In the genomic region with DNA sequence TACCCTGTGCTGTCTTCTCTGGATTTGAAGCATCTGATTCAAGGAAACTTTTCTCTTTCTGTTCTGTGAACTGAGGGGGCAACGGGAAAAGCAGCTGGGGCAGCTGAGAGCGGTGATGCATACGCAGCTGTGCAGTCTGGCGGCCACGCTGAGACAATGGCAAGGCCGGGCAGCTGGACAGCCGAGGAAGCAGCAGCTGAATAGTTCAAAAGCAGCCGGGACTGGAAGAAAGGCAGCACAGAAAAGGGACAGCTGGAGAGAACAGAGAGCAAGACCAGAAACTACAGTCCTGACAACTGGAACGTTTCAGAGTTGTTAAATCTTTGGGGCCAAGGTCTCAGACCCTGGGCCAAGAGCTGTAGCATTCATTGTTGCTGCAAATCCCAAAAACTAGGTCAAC, we compare ENCODE assay signal across 9 mouse cellular contexts. TPM values are rescaled to one million over a fixed set of nuclear protein-coding genes. Genes with fewer than 3 reads are reported as not detected.
DNase-seq lines count a peak whose midpoint lies in the region; ATAC-seq and TF ChIP-seq lines count a peak whose summit lies in the region.
"Had no signal": no experiment of that assay in that cellular context is flagged by ENCODE, and none has a peak within 500 bp of the region (broad histone marks: within the 10 kb centered on the region; RNA-seq: fewer than 3 reads in every experiment).

No protein-coding gene starts in this region.

- no peak for ATAC-seq in liver, embryonic 11.5 days (replicated peaks; ENCODE audit: low FRiP score)
- no peak for ATAC-seq in embryonic facial prominence, embryonic 13.5 days (ENCODE audit: insufficient number of reproducible peaks, insufficient read depth, low FRiP score, low TSS enrichment, low read depth)
- ATAC-seq in heart, embryonic 15.5 days (replicated peaks; ENCODE audit: insufficient number of reproducible peaks, insufficient read depth, low FRiP score, low read depth): no peak
- peak; percentile 34 for ATAC-seq in midbrain, embryonic 13.5 days

- peak overlapping the region; percentile 5; the same call in 1 of the 2 replicates for H3K4me3 ChIP-seq in liver, embryonic 11.5 days (ENCODE audit: low read depth, low read length)
- no peak overlapping the region for H3K4me3 ChIP-seq in embryonic facial prominence, embryonic 13.5 days
- H3K4me3 ChIP-seq in heart, embryonic 15.5 days: peak overlapping the region; percentile 84
- H3K4me3 ChIP-seq in midbrain, embryonic 13.5 days (replicated peaks): peak overlapping the region; percentile 69
- peak overlapping the region; percentile 98 for H3K4me3 ChIP-seq in testis, adult 2 months (ENCODE audit: control insufficient read depth, low read depth, low read length)

- no peak overlapping the region for H3K9ac ChIP-seq in liver, embryonic 11.5 days (ENCODE audit: low read depth, low read length)
- H3K9ac ChIP-seq in embryonic facial prominence, embryonic 13.5 days: peak overlapping the region; percentile 80; the same call in 1 of the 2 replicates
- H3K9ac ChIP-seq in heart, embryonic 15.5 days: no peak overlapping the region
- peak overlapping the region; percentile 78 for H3K9ac ChIP-seq in midbrain, embryonic 13.5 days (replicated peaks)

- no peaks in the 10 kb centered on the region for H3K27me3 ChIP-seq in liver, embryonic 11.5 days (replicated peaks; ENCODE audit: control insufficient read depth, insufficient read depth, low read length)
- no peaks in the 10 kb centered on the region for H3K27me3 ChIP-seq in embryonic facial prominence, embryonic 13.5 days
- H3K27me3 ChIP-seq in heart, embryonic 15.5 days: no peaks in the 10 kb centered on the region
- no peaks in the 10 kb centered on the region for H3K27me3 ChIP-seq in midbrain, embryonic 13.5 days
- H3K27me3 ChIP-seq in testis, adult 2 months (ENCODE audit: control insufficient read depth, insufficient read depth, low read length): no peaks in the 10 kb centered on the region
- H3K27me3 ChIP-seq: Patski had no signal

- H3K4me1 ChIP-seq in liver, embryonic 11.5 days (replicated peaks; ENCODE audit: control insufficient read depth, insufficient read depth, low read length): peaks cover 5% of the 10 kb centered on the region; the same call in 1 of the 2 replicates
- H3K4me1 ChIP-seq in embryonic facial prominence, embryonic 13.5 days: peaks cover 7% of the 10 kb centered on the region
- H3K4me1 ChIP-seq in heart, embryonic 15.5 days (replicated peaks): peaks cover 9% of the 10 kb centered on the region; the same call in 1 of the 2 replicates
- H3K4me1 ChIP-seq in midbrain, embryonic 13.5 days (replicated peaks): peaks cover 20% of the 10 kb centered on the region
- peaks cover 8% of the 10 kb centered on the region for H3K4me1 ChIP-seq in testis, adult 2 months (ENCODE audit: control insufficient read depth, insufficient read depth, low read length)

- no peaks in the 10 kb centered on the region for H3K9me3 ChIP-seq in liver, embryonic 11.5 days (ENCODE audit: control insufficient read depth, low read length)
- H3K9me3 ChIP-seq in embryonic facial prominence, embryonic 13.5 days: no peaks in the 10 kb centered on the region
- H3K9me3 ChIP-seq in heart, embryonic 15.5 days (replicated peaks): no peaks in the 10 kb centered on the region
- H3K9me3 ChIP-seq in midbrain, embryonic 13.5 days: no peaks in the 10 kb centered on the region

- intact Hi-C loops in left cerebral cortex, postnatal 14 days (cut with DNase I): no loop called here

- TF ChIP-seq CTCF in testis, adult 2 months (IDR thresholded peaks at IDR 0.05; ENCODE audit: control insufficient read depth, insufficient read depth, insufficient replicate concordance, low read depth, low read length): no peak

- 62% methylated on average over 9 of the region's 9 CpGs for WGBS in liver, embryonic 11.5 days
- WGBS in embryonic facial prominence, embryonic 13.5 days: 41% methylated on average over 9 of the region's 9 CpGs
- WGBS in heart, embryonic 15.5 days: 52% methylated on average over 9 of the region's 9 CpGs
- under 1% methylated on average over 9 of the region's 9 CpGs for WGBS in midbrain, embryonic 13.5 days

- no peak for DNase-seq in liver, embryonic 11.5 days (ENCODE audit: low spot score)
- no peak for DNase-seq in liver
- DNase-seq in left cerebral cortex, postnatal 14 days (ENCODE audit: low spot score in 2 of 2): peak; percentile 26 to 55
- no peak for DNase-seq in spleen, adult 12 weeks (ENCODE audit: low spot score)

- peak overlapping the region; percentile 85; the same call in 1 of the 2 replicates for H3K4me2 ChIP-seq in liver, embryonic 11.5 days
- peak overlapping the region; percentile 86 for H3K4me2 ChIP-seq in embryonic facial prominence, embryonic 13.5 days
- peak overlapping the region; percentile 85 for H3K4me2 ChIP-seq in heart, embryonic 15.5 days
- peak overlapping the region; percentile 65 for H3K4me2 ChIP-seq in midbrain, embryonic 13.5 days (replicated peaks)

- TF ChIP-seq POLR2A in testis, adult 2 months (IDR thresholded peaks at IDR 0.05; ENCODE audit: control insufficient read depth, low read depth, low read length): no peak

- H3K36me3 ChIP-seq in liver, embryonic 11.5 days (ENCODE audit: control insufficient read depth, insufficient read depth, low read length): peaks cover 12% of the 10 kb centered on the region
- peaks cover 24% of the 10 kb centered on the region for H3K36me3 ChIP-seq in embryonic facial prominence, embryonic 13.5 days
- peaks cover 16% of the 10 kb centered on the region for H3K36me3 ChIP-seq in heart, embryonic 15.5 days
- H3K36me3 ChIP-seq in midbrain, embryonic 13.5 days: peaks cover 23% of the 10 kb centered on the region
- no peaks in the 10 kb centered on the region for H3K36me3 ChIP-seq in testis, adult 2 months (ENCODE audit: control insufficient read depth, insufficient read depth, low read length)

- H3K27ac ChIP-seq in liver, embryonic 11.5 days (ENCODE audit: low read depth, low read length): no peak overlapping the region
- H3K27ac ChIP-seq in embryonic facial prominence, embryonic 13.5 days: no peak overlapping the region
- H3K27ac ChIP-seq in heart, embryonic 15.5 days: no peak overlapping the region
- H3K27ac ChIP-seq in midbrain, embryonic 13.5 days: peak overlapping the region; percentile 79
- no peak overlapping the region for H3K27ac ChIP-seq in testis, adult 2 months (ENCODE audit: control insufficient read depth, insufficient read depth, low read depth, low read length)

RNA-seq across cellular contexts. Expression of gene Exosc9, which starts 1.1 kb away (rescaled TPM):
- polyA plus RNA-seq in liver, embryonic 11.5 days (2014; fragmentation: Nextera tagmentation; extraction: Ambion mirVana): 76.0 and 82.7 TPM in 2 replicates
- polyA plus RNA-seq in embryonic facial prominence, embryonic 13.5 days (2015; fragmentation: Nextera tagmentation; extraction: Ambion mirVana): 69.3 and 73.7 TPM in 2 replicates
- polyA plus RNA-seq in heart, embryonic 15.5 days (2015; fragmentation: Nextera tagmentation; extraction: Ambion mirVana): 40.5 and 52.4 TPM in 2 replicates
- 10 to 100 TPM; 40.6 to 45.7 TPM for total RNA-seq in left cerebral cortex, postnatal 14 days (2021)
- 93.0 and 98.3 TPM in 2 replicates for polyA plus RNA-seq in midbrain, embryonic 13.5 days (2015; fragmentation: Nextera tagmentation; extraction: Ambion mirVana)
- 12.0 and 21.9 TPM in 2 replicates for polyA plus RNA-seq in testis, adult 2 months (2012; rRNA removed)

RNA-seq across cellular contexts. Expression of gene Ccna2, which starts 20.6 kb away (rescaled TPM):
- 299 and 337 TPM in 2 replicates for polyA plus RNA-seq in liver, embryonic 11.5 days (2014; fragmentation: Nextera tagmentation; extraction: Ambion mirVana)
- polyA plus RNA-seq in embryonic facial prominence, embryonic 13.5 days (2015; fragmentation: Nextera tagmentation; extraction: Ambion mirVana): 171 and 175 TPM in 2 replicates
- 160 and 174 TPM in 2 replicates for polyA plus RNA-seq in heart, embryonic 15.5 days (2015; fragmentation: Nextera tagmentation; extraction: Ambion mirVana)
- total RNA-seq in left cerebral cortex, postnatal 14 days (2021): 1 to 10 TPM; 2.2 TPM
- 84.2 and 84.5 TPM in 2 replicates for polyA plus RNA-seq in midbrain, embryonic 13.5 days (2015; fragmentation: Nextera tagmentation; extraction: Ambion mirVana)
- 5.0 and 5.2 TPM in 2 replicates for polyA plus RNA-seq in testis, adult 2 months (2012; rRNA removed)

RNA-seq across cellular contexts. Expression of gene Gm11549, which starts 29.7 kb away (rescaled TPM):
- not detected in 2 replicates for polyA plus RNA-seq in liver, embryonic 11.5 days (2014; fragmentation: Nextera tagmentation; extraction: Ambion mirVana)
- 0.07 and 0.18 TPM in 2 replicates for polyA plus RNA-seq in embryonic facial prominence, embryonic 13.5 days (2015; fragmentation: Nextera tagmentation; extraction: Ambion mirVana)
- 0.46 and 0.60 TPM in 2 replicates for polyA plus RNA-seq in heart, embryonic 15.5 days (2015; fragmentation: Nextera tagmentation; extraction: Ambion mirVana)
- 10 to 100 TPM; 25.2 to 35.5 TPM for total RNA-seq in left cerebral cortex, postnatal 14 days (2021)
- 0.52 and 0.71 TPM in 2 replicates for polyA plus RNA-seq in midbrain, embryonic 13.5 days (2015; fragmentation: Nextera tagmentation; extraction: Ambion mirVana)
- 0.08 and 0.19 TPM in 2 replicates for polyA plus RNA-seq in testis, adult 2 months (2012; rRNA removed)
- polyA plus RNA-seq: Patski had no signal

Comparison
In these comparisons a context has a peak if more than half of its experiments do, and no peak if none do; other contexts are left out.
1. DNase-seq: peak in left cerebral cortex, postnatal 14 days (2 of 2); none in liver, embryonic 11.5 days (single experiment), liver (single experiment) and spleen, adult 12 weeks (single experiment).
2. H3K9ac ChIP-seq: peak in embryonic facial prominence, embryonic 13.5 days (single experiment) and midbrain, embryonic 13.5 days (single experiment); none in liver, embryonic 11.5 days (single experiment) and heart, embryonic 15.5 days (single experiment).
3. RNA of gene Ccna2, which starts 20.6 kb away (polyA plus RNA-seq): 299 to 337 TPM in liver, embryonic 11.5 days, 171 to 175 TPM in embryonic facial prominence, embryonic 13.5 days, 160 to 174 TPM in heart, embryonic 15.5 days and 84.2 to 84.5 TPM in midbrain, embryonic 13.5 days; 5.0 to 5.2 TPM in testis, adult 2 months; every median in the first group is over 10 times any median in the second.
4. Peak in every context shown above with its lines, with median percentiles within 50 percentile points of each other: H3K4me2 ChIP-seq.